Mouse (Mus musculus): ENCODE measurements around the gene Slc6a12. TPM values are rescaled to one million over a fixed set of nuclear protein-coding genes. Genes with fewer than 3 reads are reported as not detected.

Slc6a12 gene
- total RNA-seq, 2 experiments from 2014 or later: 4.0 to 7.0 TPM

DNA sequence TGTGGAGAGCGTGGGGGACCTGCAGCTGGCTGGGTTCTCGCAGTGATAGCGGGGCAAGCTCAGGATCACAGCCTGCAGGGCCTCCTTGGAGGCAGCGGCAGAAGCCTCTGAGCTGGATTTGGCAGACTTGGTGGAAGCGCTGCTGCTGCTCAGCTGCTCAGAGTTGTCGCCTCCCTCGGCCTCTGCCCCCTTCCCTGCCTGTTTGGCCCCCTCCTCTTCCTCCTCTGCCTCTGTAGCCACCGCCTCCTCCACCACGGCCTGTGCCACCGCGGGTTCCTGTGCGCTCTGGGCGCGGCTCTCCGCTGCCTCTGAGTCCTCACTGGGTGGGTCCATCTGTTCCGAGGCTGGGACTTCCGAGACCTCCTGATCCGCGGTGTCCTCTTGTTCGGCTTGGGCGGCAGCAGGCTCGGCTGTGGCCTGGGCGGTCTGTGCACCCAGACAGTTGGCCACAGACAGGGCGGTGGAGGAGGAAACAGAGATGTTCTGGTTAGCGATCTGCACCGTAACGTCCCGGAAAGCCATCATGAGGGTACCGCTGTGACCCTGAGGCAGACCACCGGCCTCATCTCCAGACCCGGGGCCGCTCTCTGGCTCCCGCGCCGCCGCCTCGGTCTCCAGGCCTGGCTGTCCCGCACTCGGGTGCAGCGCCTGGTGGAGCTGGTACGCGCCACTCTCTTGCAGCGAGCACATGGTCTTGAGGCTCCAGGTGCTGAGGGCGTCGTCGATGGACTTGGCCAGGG, 69.9 kb downstream of the Slc6a12 start:
- no peak for DNase-seq

Small RNA genes within 50 kb of the gene (microRNA-seq; reads per million reads assigned to microRNA genes)
- not detected for gene Gm24855

Other genes starting within 250 kb of the Slc6a12 start
- gene Mical3, start 212.1 kb upstream of the Slc6a12 start, total RNA-seq (2021): 10 to 100 TPM; 43.0 to 75.5 TPM
- 10 to 100 TPM; 10.5 to 11.1 TPM for gene Pex26, start 159.4 kb upstream of the Slc6a12 start, total RNA-seq (2021)
- 10 to 100 TPM; 11.3 to 19.1 TPM for gene Tuba8, start 132.4 kb upstream of the Slc6a12 start, total RNA-seq (2021)
- gene Usp18, start 97.2 kb upstream of the Slc6a12 start, total RNA-seq (2021): 1 to 10 TPM; 1.4 to 1.9 TPM
- gene Slc6a13, start 42.8 kb upstream of the Slc6a12 start, total RNA-seq (2021): 10 to 100 TPM; 11.4 to 27.6 TPM
- 1 to 10 TPM; 3.1 to 4.5 TPM for gene Iqsec3, start 130.6 kb downstream of the Slc6a12 start, total RNA-seq (2021)

Data from adrenal gland, postnatal 10 days (tissue).